Mouse (Mus musculus) megakaryocyte progenitor cell, adult 5-6 weeks (primary cell): Measurements from ENCODE around the gene Htatip2. TPM values are rescaled to one million over a fixed set of nuclear protein-coding genes. Genes with fewer than 3 reads are reported as not detected.

Source experiments
- ATAC-seq: replicated peaks from 2 replicates; pipeline ENCODE4 v1.8.0; 2016; ENCODE audit warnings: mild to moderate bottlenecking, moderate TSS enrichment, inconsistent platforms; ENCODE audit not compliant: poor library complexity
- total RNA-seq, 2 experiments: library from RNA; stranded (forward) in 1 of 2; stranded (reverse) in 1 of 2; fragments of 157-497, 149-512 nt in 1 of 2; fragments of 200-1000 nt in 1 of 2; gene quantifications; 2 replicates each; pipeline versions ENCODE4 v1.2.3 to v1.2.4; 2015 to 2017

The Htatip2 gene
- total RNA-seq, 2 experiments from 2014 or later: 13.4 to 18.4 TPM

- ATAC-seq: no peak
Observed at GRCm38 (mm10) chr7:49785141-49785540, 26.2 kb downstream of the Htatip2 start.

- peak; percentile 63 for ATAC-seq
Observed at GRCm38 (mm10) chr7:49786618-49787382, 27.9 kb downstream of the Htatip2 start.

- ATAC-seq: no peak
Observed at GRCm38 (mm10) chr7:49787383-49787645, 28.4 kb downstream of the Htatip2 start.

- ATAC-seq: peak; percentile 61
Observed at GRCm38 (mm10) chr7:49794304-49794703, 35.4 kb downstream of the Htatip2 start.

- no peak for ATAC-seq
Observed at GRCm38 (mm10) chr7:49797171-49797570, 38.3 kb downstream of the Htatip2 start.

GRCm38 (mm10) chr7:49803511-49803910 is 44.6 kb downstream of the Htatip2 start:
- ATAC-seq: no peak

GRCm38 (mm10) chr7:49804638-49805165 is 45.8 kb downstream of the Htatip2 start:
- ATAC-seq: peak; percentile 21; the same call in 1 of the 2 replicates

- peak; percentile 44 for ATAC-seq
Observed at GRCm38 (mm10) chr7:49805618-49806017, 46.7 kb downstream of the Htatip2 start.

- ATAC-seq: peak; percentile 51; the same call in 1 of the 2 replicates
Observed at GRCm38 (mm10) chr7:49807093-49807682, 48.3 kb downstream of the Htatip2 start.

- ATAC-seq: no peak
Observed at GRCm38 (mm10) chr7:49807846-49808622, 49.1 kb downstream of the Htatip2 start.

GRCm38 (mm10) chr7:49809100-49809499 is 50.2 kb downstream of the Htatip2 start:
- no peak for ATAC-seq

- no peak for ATAC-seq
Observed at GRCm38 (mm10) chr7:49809562-49809961, 50.6 kb downstream of the Htatip2 start.

GRCm38 (mm10) chr7:49811346-49811745 is 52.4 kb downstream of the Htatip2 start:
- peak; percentile 60 for ATAC-seq

- ATAC-seq: no peak
Observed at GRCm38 (mm10) chr7:49819393-49819792, 60.5 kb downstream of the Htatip2 start.

GRCm38 (mm10) chr7:49821370-49821769 is 62.5 kb downstream of the Htatip2 start:
- no peak for ATAC-seq

GRCm38 (mm10) chr7:49822028-49822427 is 63.1 kb downstream of the Htatip2 start:
- no peak for ATAC-seq

Other genes with a start within 250 kb of the Htatip2 start
- gene Dbx1, start 122.3 kb upstream of the Htatip2 start, total RNA-seq (2015): not detected in 2 replicates
- not detected in 2 replicates for gene Dbx1, start 122.3 kb upstream of the Htatip2 start, total RNA-seq (2017)
- gene Prmt3, start 19.2 kb downstream of the Htatip2 start, total RNA-seq (2015): 55.0 and 73.0 TPM in 2 replicates
- 51.5 and 53.0 TPM in 2 replicates for gene Prmt3, start 19.2 kb downstream of the Htatip2 start, total RNA-seq (2017)
- not detected in 2 replicates for gene Slc6a5, start 151.0 kb downstream of the Htatip2 start, total RNA-seq (2015)
- not detected in 2 replicates for gene Slc6a5, start 151.0 kb downstream of the Htatip2 start, total RNA-seq (2017)
- not detected in 2 replicates for gene Nell1, start 215.7 kb downstream of the Htatip2 start, total RNA-seq (2015)
- not detected in 2 replicates for gene Nell1, start 215.7 kb downstream of the Htatip2 start, total RNA-seq (2017)